Mouse (Mus musculus) cerebellum, adult 2 months (tissue): ENCODE measurements around the gene Lrmda. TPM values are rescaled to one million over a fixed set of nuclear protein-coding genes. Genes with fewer than 3 reads are reported as not detected.

Experiments used
- DNase-seq, 2 experiments: peaks; one replicate each; pipeline ENCODE4 v3.0.0; 2021
- H3K27ac ChIP-seq: fragments of 200-500 bp; 2 replicates; pipeline ENCODE4 v1.5.1; 2012; ENCODE audit warnings: low read length, control low read depth, inconsistent platforms; ENCODE audit not compliant: insufficient read depth
- H3K27me3 ChIP-seq: fragments of 200-500 bp; 2 replicates; pipeline ENCODE4 v1.6.1; 2012; ENCODE audit warnings: inconsistent platforms, mild to moderate bottlenecking, low read length, moderate library complexity; ENCODE audit not compliant: control insufficient read depth, insufficient read depth
- H3K4me1 ChIP-seq: fragments of 200-500 bp; 2 replicates; pipeline ENCODE4 v1.6.1; 2011; ENCODE audit warnings: low read length; ENCODE audit not compliant: control insufficient read depth, insufficient read depth
- H3K4me3 ChIP-seq: fragments of 200-500 bp; replicated peaks from 2 replicates; pipeline ENCODE3; 2011; ENCODE audit warnings: mild to moderate bottlenecking, low read depth, low read length, control low read depth; ENCODE audit not compliant: insufficient read depth
- CTCF ChIP-seq: fragments of 200-500 bp; IDR thresholded peaks from 2 replicates; pipeline ENCODE4 v1.5.1; 2011; ENCODE audit warnings: low read depth, mild to moderate bottlenecking, control low read depth, low read length, moderate library complexity, borderline replicate concordance; ENCODE audit not compliant: insufficient read depth
- POLR2A ChIP-seq: fragments of 200-500 bp; IDR thresholded peaks from 2 replicates; pipeline ENCODE4 v1.6.1; 2011; ENCODE audit warnings: low read length, control low read depth, borderline replicate concordance; ENCODE audit not compliant: insufficient read depth
- WGBS: fragments of 180-500 bp; shearing (Covaris S2); methylation state at CpG from one replicate; pipeline ENCODE4 v1.1.7; 2018; 5-methylcytosine and 5-hydroxymethylcytosine counted together
- polyA plus RNA-seq: library from polyadenylated mRNA; depleted of rRNA; stranded (reverse); fragments of >200 nt; gene quantifications from 2 replicates; pipeline ENCODE4 v1.2.3, GENCODE M21; 2012

Lrmda gene
- polyA plus RNA-seq, 1 experiment: 0.65 TPM

- DNase-seq: no peak
- TF ChIP-seq CTCF (no peak), POLR2A (no peak)
- whole genome bisulfite sequencing: 81% methylated on average over 8 of the region's 8 CpGs
- Histone ChIP-seq H3K27ac (no peak overlapping the region), H3K4me1 (no peaks in the 10 kb centered on the region), H3K4me3 (no peak overlapping the region), H3K27me3 (no peaks in the 10 kb centered on the region)
Measured at GRCm38 (mm10) chr14:22728611-22729223, 709.2 kb downstream of the Lrmda start.

GRCm38 (mm10) chr14:22738603-22739002 lies 719.1 kb downstream of the Lrmda start:
- WGBS: 80% methylated on average over 11 of the region's 11 CpGs
- Histone ChIP-seq H3K4me3 (no peak overlapping the region), H3K27ac (no peak overlapping the region), H3K4me1 (no peaks in the 10 kb centered on the region), H3K27me3 (no peaks in the 10 kb centered on the region)
- DNase-seq: no peak
- TF ChIP-seq CTCF (no peak), POLR2A (no peak)

- no peak for DNase-seq
- no peaks in the 10 kb centered on the region for H3K27me3 ChIP-seq
- H3K4me3 ChIP-seq: no peak overlapping the region
- no peaks in the 10 kb centered on the region for H3K4me1 ChIP-seq
- TF ChIP-seq POLR2A (no peak), CTCF (no peak)
- H3K27ac ChIP-seq: no peak overlapping the region
Measured at GRCm38 (mm10) chr14:22742527-22742926, 723.0 kb downstream of the Lrmda start.

GRCm38 (mm10) chr14:22743264-22743663 lies 723.8 kb downstream of the Lrmda start:
- Histone ChIP-seq H3K27me3 (no peaks in the 10 kb centered on the region), H3K27ac (no peak overlapping the region), H3K4me3 (no peak overlapping the region), H3K4me1 (no peaks in the 10 kb centered on the region)
- no peak for DNase-seq
- 86% methylated on average over 4 of the region's 4 CpGs for WGBS
- TF ChIP-seq POLR2A (no peak), CTCF (no peak)

GRCm38 (mm10) chr14:22744701-22745100 lies 725.2 kb downstream of the Lrmda start:
- no peak for DNase-seq
- TF ChIP-seq POLR2A (no peak), CTCF (no peak)
- Histone ChIP-seq H3K27me3 (no peaks in the 10 kb centered on the region), H3K27ac (no peak overlapping the region), H3K4me1 (no peaks in the 10 kb centered on the region), H3K4me3 (no peak overlapping the region)
- 24% methylated on average over 5 of the region's 5 CpGs for WGBS

- 55% methylated on average over 1 of the region's 1 CpGs for WGBS
- DNase-seq: no peak
- H3K4me1 ChIP-seq: no peaks in the 10 kb centered on the region
- no peak overlapping the region for H3K27ac ChIP-seq
- H3K27me3 ChIP-seq: no peaks in the 10 kb centered on the region
- TF ChIP-seq POLR2A (no peak), CTCF (no peak)
- H3K4me3 ChIP-seq: no peak overlapping the region
Measured at GRCm38 (mm10) chr14:22745263-22745881, 725.9 kb downstream of the Lrmda start.

GRCm38 (mm10) chr14:22745882-22746480 lies 726.5 kb downstream of the Lrmda start:
- TF ChIP-seq POLR2A (no peak), CTCF (no peak)
- 27% methylated on average over 5 of the region's 5 CpGs for WGBS
- no peak for DNase-seq
- Histone ChIP-seq H3K4me1 (no peaks in the 10 kb centered on the region), H3K4me3 (no peak overlapping the region), H3K27me3 (no peaks in the 10 kb centered on the region), H3K27ac (no peak overlapping the region)

GRCm38 (mm10) chr14:22747816-22748215 lies 728.3 kb downstream of the Lrmda start:
- Histone ChIP-seq H3K27me3 (no peaks in the 10 kb centered on the region), H3K4me1 (no peaks in the 10 kb centered on the region), H3K4me3 (no peak overlapping the region), H3K27ac (no peak overlapping the region)
- no peak for TF ChIP-seq CTCF
- TF ChIP-seq POLR2A: no peak
- no peak for DNase-seq
- 95% methylated on average over 5 of the region's 5 CpGs for WGBS
